Mouse (Mus musculus): Measurements from ENCODE around the gene Cbx5.

DNA sequence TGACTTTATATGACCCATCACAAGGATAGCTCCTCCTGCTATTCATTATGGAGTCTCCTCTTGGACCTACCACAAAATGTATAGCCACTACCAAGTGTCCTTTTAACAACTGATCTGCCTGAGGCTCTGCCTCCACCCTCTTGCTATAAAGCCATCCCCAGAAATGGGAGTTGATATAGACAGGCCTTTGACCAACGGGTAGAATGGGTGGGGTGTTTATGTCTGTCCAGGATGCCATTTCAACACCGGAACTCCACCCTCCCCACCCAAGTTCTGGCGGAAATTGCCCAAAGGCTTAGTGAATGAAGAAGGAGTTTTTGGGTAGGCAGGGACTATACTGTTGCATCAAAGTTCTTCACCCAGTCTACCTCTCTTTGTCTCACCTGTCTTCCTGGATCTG is 13.0 kb upstream of the Cbx5 start:
- TF ChIP-seq GATA1 (IDR thresholded peaks at IDR 0.05; ENCODE audit: low read length) = no peak
- TF ChIP-seq TAL1 (IDR thresholded peaks at IDR 0.05; ENCODE audit: low read length) = no peak
